Mouse (Mus musculus) liver, adult 2 months (tissue): ENCODE data around the gene Cars.

Experiments used
- CTCF ChIP-seq: fragments of 200-500 bp; IDR thresholded peaks from 2 replicates; pipeline ENCODE4 v1.5.1; 2011; ENCODE audit warnings: low read depth, low read length, control low read depth
- POLR2A ChIP-seq: fragments of 200-500 bp; IDR thresholded peaks from 2 replicates; pipeline ENCODE4 v1.6.1; 2011; ENCODE audit warnings: low read length, control low read depth; ENCODE audit not compliant: insufficient read depth; ENCODE audit errors: extremely low read depth

- TF ChIP-seq CTCF (peak; percentile 88), POLR2A (no peak)
These were observed 15.9 kb downstream of the Cars start for GRCm38 (mm10) chr7:143583956-143584355.
